Mouse (Mus musculus) neural tube, embryonic 12.5 days (tissue): ENCODE data around the gene Olfr311. TPM values are rescaled to one million over a fixed set of nuclear protein-coding genes. Genes with fewer than 3 reads are reported as not detected.
"Not testable (repeated sequence)": the region's sequence is repeated elsewhere in the genome, so short reads cannot be mapped to it uniquely, and the experiment has no call there.

Experiments
- ATAC-seq: fragments of 200-750 bp; cut with Nextera tagmentation; 2 replicates; pipeline ENCODE4 v1.8.0; 2017; ENCODE audit warnings: low read depth, mild to moderate bottlenecking, moderate TSS enrichment, moderate library complexity; ENCODE audit not compliant: low FRiP score
- H3K27ac ChIP-seq: fragments of 300-500 bp; sonication (generic); 2 replicates; pipeline ENCODE4 v1.5.1; 2016
- H3K27me3 ChIP-seq: fragments of 300-500 bp; sonication (generic); replicated peaks from 2 replicates; pipeline ENCODE4 v1.6.1; 2016; ENCODE audit warnings: mild to moderate bottlenecking
- H3K36me3 ChIP-seq: fragments of 300-500 bp; sonication (generic); 2 replicates; pipeline ENCODE4 v1.6.1; 2016; ENCODE audit warnings: mild to moderate bottlenecking
- H3K4me1 ChIP-seq: fragments of 300-500 bp; sonication (generic); 2 replicates; pipeline ENCODE4 v1.6.1; 2016
- H3K4me2 ChIP-seq: fragments of 300-500 bp; sonication (generic); replicated peaks from 2 replicates; pipeline ENCODE4 v1.6.1; 2016; ENCODE audit warnings: mild to moderate bottlenecking
- H3K4me3 ChIP-seq: fragments of 300-500 bp; sonication (generic); 2 replicates; pipeline ENCODE4 v1.5.1; 2016
- H3K9ac ChIP-seq: fragments of 300-500 bp; sonication (generic); 2 replicates; pipeline ENCODE4 v1.6.1; 2016; ENCODE audit warnings: mild to moderate bottlenecking
- H3K9me3 ChIP-seq: fragments of 300-500 bp; sonication (generic); 2 replicates; pipeline ENCODE4 v1.6.1; 2016; ENCODE audit warnings: mild to moderate bottlenecking
- WGBS: fragments of 180-500 bp; shearing (Covaris S2); methylation state at CpG from one replicate; pipeline ENCODE4 v1.1.7; 2016; 5-methylcytosine and 5-hydroxymethylcytosine counted together
- polyA plus RNA-seq: library from polyadenylated mRNA; unstranded; fragments of >200 nt; fragmentation: Nextera tagmentation; extraction: Ambion mirVana; gene quantifications from 2 replicates; pipeline ENCODE4 v1.2.1, GENCODE M21; 2016

Gene Olfr311
- polyA plus RNA-seq, 1 experiment from 2014 or later, result not detected

- ATAC-seq, H3K27me3 ChIP-seq, H3K9ac ChIP-seq, H3K9me3 ChIP-seq, H3K4me2 ChIP-seq, H3K4me3 ChIP-seq, H3K27ac ChIP-seq, H3K36me3 ChIP-seq, H3K4me1 ChIP-seq: not testable (repeated sequence)
These were observed 10.1 kb upstream of the Olfr311 start, which contains the start of gene Olfr312 for GRCm38 (mm10) chr11:58828937-58829336. Gene Olfr312 (plus strand): TSS chr11:58829237.

- H3K36me3 ChIP-seq, result no peaks in the 10 kb centered on the region
- H3K4me3 ChIP-seq, result no peak overlapping the region
- H3K9me3 ChIP-seq, result no peaks in the 10 kb centered on the region
- H3K4me2 ChIP-seq, result no peak overlapping the region
- whole genome bisulfite sequencing, result 84% methylated on average over 3 of the region's 3 CpGs
- H3K4me1 ChIP-seq, result no peaks in the 10 kb centered on the region
- no peak overlapping the region for H3K27ac ChIP-seq
- H3K9ac ChIP-seq, result no peak overlapping the region
- no peak for ATAC-seq
- no peaks in the 10 kb centered on the region for H3K27me3 ChIP-seq
These were observed 9.3 kb upstream of the Olfr311 start for GRCm38 (mm10) chr11:58829764-58830163.

GRCm38 (mm10) chr11:58832541-58832940 lies 6.5 kb upstream of the Olfr311 start:
- H3K4me2 ChIP-seq, H3K27ac ChIP-seq, H3K4me1 ChIP-seq, H3K36me3 ChIP-seq, ATAC-seq, H3K9me3 ChIP-seq, H3K27me3 ChIP-seq, H3K9ac ChIP-seq, H3K4me3 ChIP-seq: not testable (repeated sequence)
- WGBS, result 86% methylated on average over 3 of the region's 3 CpGs

GRCm38 (mm10) chr11:58846919-58847461 lies 7.9 kb downstream of the Olfr311 start, which contains the start of gene Gm12258:
Gene Gm12258 (plus strand): TSS chr11:58847158.
- peaks cover 7% of the 10 kb centered on the region for H3K4me1 ChIP-seq
- peak within 1 kb of the TSS; percentile 80 for H3K4me3 ChIP-seq
- peak; percentile 100 for ATAC-seq
- under 1% methylated on average over 24 of the region's 24 CpGs for WGBS
- H3K27ac ChIP-seq, result no peak within 1 kb of the TSS
- H3K9ac ChIP-seq, result peak within 1 kb of the TSS; percentile 81
- H3K9me3 ChIP-seq, result no peaks in the 10 kb centered on the region
- no peaks in the 10 kb centered on the region for H3K27me3 ChIP-seq
- peaks cover 17% of the 10 kb centered on the region for H3K36me3 ChIP-seq
- H3K4me2 ChIP-seq, result peak within 1 kb of the TSS; percentile 91

GRCm38 (mm10) chr11:58847636-58848035 lies 8.6 kb downstream of the Olfr311 start:
- Histone ChIP-seq H3K9me3 (no peaks in the 10 kb centered on the region), H3K27me3 (no peaks in the 10 kb centered on the region), H3K9ac (peak overlapping the region; percentile 81), H3K27ac (no peak overlapping the region), H3K4me1 (peaks cover 7% of the 10 kb centered on the region), H3K36me3 (peaks cover 17% of the 10 kb centered on the region), H3K4me3 (peak overlapping the region; percentile 80), H3K4me2 (peak overlapping the region; percentile 91)
- peak; percentile 22; the same call in 1 of the 2 replicates for ATAC-seq
- WGBS, result 51% methylated on average over 9 of the region's 9 CpGs

- no peak for ATAC-seq
- Histone ChIP-seq H3K9ac (no peak overlapping the region), H3K27me3 (no peaks in the 10 kb centered on the region), H3K27ac (no peak overlapping the region), H3K9me3 (no peaks in the 10 kb centered on the region), H3K4me1 (peaks cover 7% of the 10 kb centered on the region), H3K36me3 (peaks cover 22% of the 10 kb centered on the region), H3K4me2 (no peak overlapping the region), H3K4me3 (no peak overlapping the region)
- WGBS, result 71% methylated on average over 2 of the region's 2 CpGs
These were observed 10.7 kb downstream of the Olfr311 start for GRCm38 (mm10) chr11:58849731-58850130.

GRCm38 (mm10) chr11:58860744-58861143 lies 21.7 kb downstream of the Olfr311 start:
- H3K4me3 ChIP-seq, result no peak overlapping the region
- no peak overlapping the region for H3K9ac ChIP-seq
- H3K4me2 ChIP-seq, result no peak overlapping the region
- 96% methylated on average over 8 of the region's 8 CpGs for WGBS
- H3K27ac ChIP-seq, result no peak overlapping the region
- no peak for ATAC-seq
- H3K27me3 ChIP-seq, result no peaks in the 10 kb centered on the region
- H3K36me3 ChIP-seq, result peaks cover 52% of the 10 kb centered on the region
- H3K4me1 ChIP-seq, result no peaks in the 10 kb centered on the region
- H3K9me3 ChIP-seq, result peaks cover 24% of the 10 kb centered on the region

- no peaks in the 10 kb centered on the region for H3K27me3 ChIP-seq
- peak within 1 kb of the TSS; percentile 65 for H3K4me3 ChIP-seq
- H3K9ac ChIP-seq, result peak within 1 kb of the TSS; percentile 77
- WGBS, result 6% methylated on average over 37 of the region's 37 CpGs
- peak; percentile 86 for ATAC-seq
- H3K9me3 ChIP-seq, result no peaks in the 10 kb centered on the region
- H3K4me1 ChIP-seq, result peaks cover 18% of the 10 kb centered on the region
- peak within 1 kb of the TSS; percentile 69; the same call in 1 of the 2 replicates for H3K27ac ChIP-seq
- peaks cover 12% of the 10 kb centered on the region; the same call in 1 of the 2 replicates for H3K36me3 ChIP-seq
- H3K4me2 ChIP-seq, result peak within 1 kb of the TSS; percentile 79
These were observed 28.2 kb downstream of the Olfr311 start, which contains the start of gene 2810021J22Rik for GRCm38 (mm10) chr11:58867039-58867953. Gene 2810021J22Rik (plus strand): TSS chr11:58867216.

- peak overlapping the region; percentile 65 for H3K4me3 ChIP-seq
- peaks cover 12% of the 10 kb centered on the region; the same call in 1 of the 2 replicates for H3K36me3 ChIP-seq
- no peak overlapping the region for H3K27ac ChIP-seq
- WGBS, result 76% methylated on average over 6 of the region's 6 CpGs
- peaks cover 18% of the 10 kb centered on the region for H3K4me1 ChIP-seq
- H3K4me2 ChIP-seq, result peak overlapping the region; percentile 79
- 0 out of 2 replicates have a peak, but pooled peaks have one; percentile 7 for ATAC-seq
- H3K9me3 ChIP-seq, result no peaks in the 10 kb centered on the region
- no peaks in the 10 kb centered on the region for H3K27me3 ChIP-seq
- peak overlapping the region; percentile 77; the same call in 1 of the 2 replicates for H3K9ac ChIP-seq
These were observed 28.9 kb downstream of the Olfr311 start for GRCm38 (mm10) chr11:58867954-58868330.

GRCm38 (mm10) chr11:58870961-58871360 lies 31.9 kb downstream of the Olfr311 start:
- H3K4me3 ChIP-seq, result no peak overlapping the region
- H3K9ac ChIP-seq, result no peak overlapping the region
- H3K4me1 ChIP-seq, result peaks cover 18% of the 10 kb centered on the region
- WGBS, result 87% methylated on average over 4 of the region's 4 CpGs
- no peak for ATAC-seq
- H3K36me3 ChIP-seq, result peaks cover 12% of the 10 kb centered on the region; the same call in 1 of the 2 replicates
- H3K27me3 ChIP-seq, result no peaks in the 10 kb centered on the region
- H3K9me3 ChIP-seq, result no peaks in the 10 kb centered on the region
- no peak overlapping the region for H3K4me2 ChIP-seq
- no peak overlapping the region for H3K27ac ChIP-seq

GRCm38 (mm10) chr11:58883756-58884155 lies 44.7 kb downstream of the Olfr311 start:
- Histone ChIP-seq H3K4me1 (no peaks in the 10 kb centered on the region), H3K9ac (no peak overlapping the region), H3K36me3 (peaks cover 36% of the 10 kb centered on the region), H3K4me3 (no peak overlapping the region), H3K27me3 (no peaks in the 10 kb centered on the region), H3K27ac (no peak overlapping the region), H3K4me2 (no peak overlapping the region), H3K9me3 (no peaks in the 10 kb centered on the region)
- WGBS, result 92% methylated on average over 8 of the region's 8 CpGs
- ATAC-seq, result no peak

GRCm38 (mm10) chr11:58890511-58890910 lies 51.5 kb downstream of the Olfr311 start:
- H3K4me2 ChIP-seq, result no peak overlapping the region
- H3K27ac ChIP-seq, result no peak overlapping the region
- H3K9me3 ChIP-seq, result no peaks in the 10 kb centered on the region
- peaks cover 45% of the 10 kb centered on the region for H3K36me3 ChIP-seq
- 95% methylated on average over 10 of the region's 10 CpGs for WGBS
- H3K27me3 ChIP-seq, result no peaks in the 10 kb centered on the region
- H3K4me3 ChIP-seq, result no peak overlapping the region
- no peak overlapping the region for H3K9ac ChIP-seq
- no peaks in the 10 kb centered on the region for H3K4me1 ChIP-seq
- ATAC-seq, result no peak
